Mouse (Mus musculus) liver, adult 2 months (tissue): ENCODE measurements around the gene Nop14.
A peak's percentile ranks its signal among the peaks of the same experiment; 100 is the strongest.

Experiments used
- CTCF ChIP-seq: fragments of 200-500 bp; IDR thresholded peaks from 2 replicates; pipeline ENCODE4 v1.5.1; 2011; ENCODE audit warnings: low read depth, low read length, control low read depth
- POLR2A ChIP-seq: fragments of 200-500 bp; IDR thresholded peaks from 2 replicates; pipeline ENCODE4 v1.6.1; 2011; ENCODE audit warnings: low read length, control low read depth; ENCODE audit not compliant: insufficient read depth; ENCODE audit errors: extremely low read depth

GRCm38 (mm10) chr5:34670280-34670679, 10.3 kb upstream of the Nop14 start:
- TF ChIP-seq CTCF = peak; percentile 9; the same call in 1 of the 2 replicates
- TF ChIP-seq POLR2A = no peak
